Mouse (Mus musculus) embryonic facial prominence, embryonic 14.5 days (tissue): ENCODE measurements around the gene Gm45717. TPM values are rescaled to one million over a fixed set of nuclear protein-coding genes. Genes with fewer than 3 reads are reported as not detected.

ENCODE experiments used
- ATAC-seq: fragments of 200-750 bp; cut with Nextera tagmentation; 2 replicates; pipeline ENCODE4 v1.8.0; 2017; ENCODE audit warnings: low read depth, moderate number of reproducible peaks, moderate TSS enrichment
- DNase-seq: peaks from one replicate; pipeline ENCODE4 v3.0.0-alpha.2; 2015; ENCODE audit warnings: low spot score
- H3K27ac ChIP-seq: fragments of 300-500 bp; sonication (generic); replicated peaks from 2 replicates; pipeline ENCODE4 v1.5.1; 2014; ENCODE audit warnings: low read depth, mild to moderate bottlenecking, low read length, moderate library complexity
- H3K27me3 ChIP-seq: fragments of 300-500 bp; sonication (generic); replicated peaks from 2 replicates; pipeline ENCODE4 v1.6.1; 2014; ENCODE audit warnings: low read length; ENCODE audit not compliant: control insufficient read depth, insufficient read depth
- H3K36me3 ChIP-seq: fragments of 300-500 bp; sonication (generic); 2 replicates; pipeline ENCODE4 v1.6.1; 2014; ENCODE audit warnings: low read length, mixed read lengths; ENCODE audit not compliant: control insufficient read depth, insufficient read depth
- H3K4me1 ChIP-seq: fragments of 300-500 bp; sonication (generic); 2 replicates; pipeline ENCODE4 v1.6.1; 2014; ENCODE audit warnings: antibody characterized with exemption, low read length; ENCODE audit not compliant: control insufficient read depth, insufficient read depth
- H3K4me2 ChIP-seq: fragments of 300-500 bp; sonication (generic); 2 replicates; pipeline ENCODE4 v1.6.1; 2014; ENCODE audit warnings: low read depth, mild to moderate bottlenecking, low read length, moderate library complexity, mixed read lengths
- H3K4me3 ChIP-seq: fragments of 300-500 bp; sonication (generic); 2 replicates; pipeline ENCODE4 v1.5.1; 2014; ENCODE audit warnings: low read depth, mild to moderate bottlenecking, low read length
- H3K9ac ChIP-seq: fragments of 300-500 bp; sonication (generic); 2 replicates; pipeline ENCODE4 v1.6.1; 2014; ENCODE audit warnings: low read depth, mild to moderate bottlenecking, low read length, moderate library complexity, mixed read lengths
- H3K9me3 ChIP-seq: fragments of 300-500 bp; sonication (generic); 2 replicates; pipeline ENCODE4 v1.6.1; 2016; ENCODE audit warnings: low read length; ENCODE audit not compliant: control insufficient read depth
- whole genome bisulfite sequencing: fragments of 180-500 bp; shearing (Covaris S2); extraction: QIAGEN DNeasy Blood & Tissue Kit; methylation state at CpG from one replicate; pipeline ENCODE4 v1.1.7; 2014; 5-methylcytosine and 5-hydroxymethylcytosine counted together
- polyA plus RNA-seq: library from polyadenylated mRNA; unstranded; fragments of >200 nt; fragmentation: Nextera tagmentation; extraction: Ambion mirVana; gene quantifications from 2 replicates; pipeline ENCODE4 v1.2.1, GENCODE M21; 2014

Gm45717 gene
- polyA plus RNA-seq, 1 experiment from 2014 or later = not detected

DNA sequence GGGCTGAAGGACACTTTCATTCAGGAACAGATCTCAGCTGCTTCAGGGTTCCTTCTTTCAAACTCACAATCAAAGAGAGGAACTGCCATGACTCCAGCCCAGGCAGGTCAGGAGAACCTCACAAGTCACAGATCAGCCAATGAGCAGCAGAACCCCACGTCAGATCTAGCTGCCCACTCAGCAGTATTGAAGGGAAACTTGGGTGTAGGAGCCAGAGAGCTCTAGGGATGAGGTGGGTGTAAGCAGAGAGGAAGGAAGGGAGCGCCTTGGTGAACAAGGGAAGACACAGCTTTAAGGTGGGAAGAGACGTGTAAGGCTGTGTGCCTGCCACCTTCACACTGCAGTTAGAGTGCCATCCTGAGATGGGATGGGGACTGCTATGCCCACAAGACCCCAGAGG is 43.4 kb downstream of the Gm45717 start:
- H3K27ac ChIP-seq = no peak overlapping the region
- H3K4me3 ChIP-seq = no peak overlapping the region
- WGBS = 60% methylated on average over 3 of the region's 3 CpGs
- no peaks in the 10 kb centered on the region for H3K4me1 ChIP-seq
- no peaks in the 10 kb centered on the region for H3K36me3 ChIP-seq
- no peak overlapping the region for H3K9ac ChIP-seq
- H3K4me2 ChIP-seq = no peak overlapping the region
- H3K9me3 ChIP-seq = no peaks in the 10 kb centered on the region
- H3K27me3 ChIP-seq = no peaks in the 10 kb centered on the region
- DNase-seq (no peak), ATAC-seq (no peak)

DNA sequence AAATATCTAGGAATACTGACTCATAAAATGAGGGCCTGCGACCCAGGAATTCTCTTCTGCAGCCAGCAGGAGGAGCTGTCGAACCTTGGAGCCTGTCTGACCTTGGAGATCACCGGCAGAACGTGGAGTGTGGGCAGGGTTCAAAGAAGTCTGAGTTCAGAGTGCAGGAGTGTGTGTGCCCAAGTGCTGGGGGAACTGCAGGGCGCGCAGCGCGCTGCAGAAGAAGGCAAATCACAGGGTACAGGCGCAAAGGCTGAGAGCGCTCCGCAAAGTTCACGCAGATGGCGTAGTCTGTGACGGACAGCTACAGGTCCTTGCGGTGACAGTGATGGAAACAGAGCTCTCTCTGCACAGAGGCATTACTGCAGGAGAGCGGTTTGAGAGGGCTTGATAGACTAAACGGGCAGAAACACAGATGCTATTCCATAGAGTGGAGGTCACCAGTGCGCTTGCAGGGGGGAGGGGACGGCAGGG is 47.1 kb downstream of the Gm45717 start:
- peak overlapping the region; percentile 89 for H3K4me2 ChIP-seq
- H3K9ac ChIP-seq = peak overlapping the region; percentile 55; the same call in 1 of the 2 replicates
- no peaks in the 10 kb centered on the region for H3K36me3 ChIP-seq
- H3K27me3 ChIP-seq = no peaks in the 10 kb centered on the region
- no peaks in the 10 kb centered on the region for H3K9me3 ChIP-seq
- WGBS = 3% methylated on average over 19 of the region's 19 CpGs
- peak overlapping the region; percentile 44 for H3K4me3 ChIP-seq
- DNase-seq (peak; percentile 85), ATAC-seq (peak; percentile 82)
- H3K27ac ChIP-seq = no peak overlapping the region
- no peaks in the 10 kb centered on the region for H3K4me1 ChIP-seq

DNA sequence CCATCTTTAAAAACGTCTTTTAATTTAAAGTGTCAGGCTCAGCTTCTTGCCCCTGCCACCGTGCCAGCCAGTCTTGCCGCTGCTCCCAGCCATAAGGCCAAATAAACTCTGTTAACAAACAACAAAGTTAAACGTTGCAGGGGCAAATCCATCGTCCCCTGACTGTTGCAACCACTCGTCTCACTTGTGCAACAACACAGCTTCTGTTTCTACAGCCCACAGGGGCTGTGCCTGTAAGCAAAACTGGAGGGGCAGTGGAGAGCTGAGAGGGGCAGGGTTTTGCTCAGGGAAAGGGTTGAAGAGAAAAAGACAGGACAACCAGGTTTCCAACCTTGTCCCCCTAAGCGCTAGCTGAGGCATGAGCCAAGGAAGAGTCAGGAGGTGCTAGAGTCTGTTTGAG is 47.6 kb downstream of the Gm45717 start:
- peak overlapping the region; percentile 89; the same call in 1 of the 2 replicates for H3K4me2 ChIP-seq

DNA sequence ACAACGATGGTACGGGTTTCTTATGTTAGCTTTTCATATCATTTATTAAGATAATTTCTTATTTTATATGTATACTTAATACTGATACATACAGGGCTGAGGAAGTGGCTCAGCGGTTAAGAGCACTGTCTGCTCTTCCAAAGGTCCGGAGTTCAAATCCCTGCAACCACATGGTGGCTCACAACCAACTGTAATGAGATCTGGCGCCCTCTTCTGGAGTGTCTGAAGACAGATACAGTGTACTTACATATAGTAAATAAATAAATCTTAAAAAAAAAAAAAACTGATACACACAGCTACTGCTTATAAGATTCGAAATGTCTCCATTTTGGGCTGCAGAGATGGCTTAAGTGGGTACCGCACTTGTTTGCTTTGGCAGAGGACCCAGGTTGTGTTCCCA is 48.0 kb downstream of the Gm45717 start:
- Histone ChIP-seq H3K9me3 (no peaks in the 10 kb centered on the region), H3K27me3 (no peaks in the 10 kb centered on the region), H3K4me3 (no peak overlapping the region), H3K27ac (no peak overlapping the region), H3K36me3 (no peaks in the 10 kb centered on the region), H3K4me2 (no peak overlapping the region), H3K9ac (no peak overlapping the region), H3K4me1 (no peaks in the 10 kb centered on the region)
- 79% methylated on average over 7 of the region's 7 CpGs for WGBS
- ATAC-seq (no peak), DNase-seq (no peak)

More for the DNA sequence above, 47.6 kb downstream of the Gm45717 start:
- WGBS = 52% methylated on average over 7 of the region's 7 CpGs
- H3K36me3 ChIP-seq = no peaks in the 10 kb centered on the region
- ATAC-seq (no peak), DNase-seq (no peak)
- H3K4me1 ChIP-seq = no peaks in the 10 kb centered on the region
- no peaks in the 10 kb centered on the region for H3K9me3 ChIP-seq
- H3K9ac ChIP-seq = 0 out of 2 replicates have a peak overlapping the region, but pooled peaks have one; percentile 55
- no peaks in the 10 kb centered on the region for H3K27me3 ChIP-seq
- 0 out of 2 replicates have a peak overlapping the region, but pooled peaks have one; percentile 44 for H3K4me3 ChIP-seq
- no peak overlapping the region for H3K27ac ChIP-seq

DNA sequence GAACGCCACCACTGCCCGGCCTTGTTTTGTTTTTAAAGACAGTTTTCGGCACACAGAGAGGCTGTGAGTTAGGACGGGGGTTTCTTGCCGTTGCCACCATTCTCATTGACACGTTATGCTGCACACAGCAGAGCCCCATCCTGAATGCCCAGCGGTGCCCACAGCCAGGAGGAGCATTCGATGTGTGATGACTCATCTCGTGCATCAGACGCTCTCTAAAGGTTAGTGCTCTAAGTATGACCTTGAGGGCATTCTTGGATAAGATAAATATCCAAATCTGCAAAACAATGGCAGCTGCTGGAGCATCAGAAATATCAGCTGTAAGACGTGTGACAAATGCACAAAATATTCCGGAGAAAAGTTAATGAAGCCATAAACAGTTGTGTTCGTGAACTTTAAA is 48.6 kb downstream of the Gm45717 start:
- 79% methylated on average over 13 of the region's 13 CpGs for WGBS
- DNase-seq = no peak
- H3K9me3 ChIP-seq = no peaks in the 10 kb centered on the region

DNA sequence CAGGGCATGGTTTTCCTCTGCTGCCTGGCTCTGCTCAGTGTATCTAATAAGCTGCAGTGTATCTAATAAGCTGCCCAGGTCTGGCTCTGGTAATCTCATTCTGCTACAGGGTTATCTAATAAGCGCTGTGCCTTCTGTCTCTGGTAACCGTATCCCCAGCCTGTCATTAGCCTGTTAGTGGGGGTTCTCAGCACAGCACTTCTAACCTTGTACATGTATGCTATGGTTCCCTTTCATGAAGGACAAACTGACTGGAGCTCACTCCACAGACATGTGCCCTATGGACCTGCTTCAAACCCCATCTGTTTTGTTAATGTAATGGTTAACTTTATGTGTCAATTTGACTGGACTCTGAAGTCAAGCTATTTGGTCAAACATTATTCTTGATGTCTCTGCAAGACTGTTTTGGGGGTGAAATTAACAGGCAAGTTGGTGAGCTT is 50.1 kb downstream of the Gm45717 start:
- H3K27ac ChIP-seq = no peak overlapping the region
- no peak overlapping the region for H3K4me2 ChIP-seq
- DNase-seq (no peak), ATAC-seq (no peak)
- 73% methylated on average over 2 of the region's 2 CpGs for WGBS
- H3K36me3 ChIP-seq = no peaks in the 10 kb centered on the region
- no peaks in the 10 kb centered on the region for H3K27me3 ChIP-seq
- no peak overlapping the region for H3K9ac ChIP-seq
- no peaks in the 10 kb centered on the region for H3K4me1 ChIP-seq
- H3K4me3 ChIP-seq = no peak overlapping the region
- H3K9me3 ChIP-seq = no peaks in the 10 kb centered on the region

More for the DNA sequence above, 48.6 kb downstream of the Gm45717 start:
- H3K27me3 ChIP-seq = no peaks in the 10 kb centered on the region
- ATAC-seq = no peak
- no peaks in the 10 kb centered on the region for H3K36me3 ChIP-seq
- H3K9ac ChIP-seq = no peak overlapping the region
- H3K27ac ChIP-seq = no peak overlapping the region
- H3K4me3 ChIP-seq = no peak overlapping the region
- no peaks in the 10 kb centered on the region for H3K4me1 ChIP-seq
- no peak overlapping the region for H3K4me2 ChIP-seq

DNA sequence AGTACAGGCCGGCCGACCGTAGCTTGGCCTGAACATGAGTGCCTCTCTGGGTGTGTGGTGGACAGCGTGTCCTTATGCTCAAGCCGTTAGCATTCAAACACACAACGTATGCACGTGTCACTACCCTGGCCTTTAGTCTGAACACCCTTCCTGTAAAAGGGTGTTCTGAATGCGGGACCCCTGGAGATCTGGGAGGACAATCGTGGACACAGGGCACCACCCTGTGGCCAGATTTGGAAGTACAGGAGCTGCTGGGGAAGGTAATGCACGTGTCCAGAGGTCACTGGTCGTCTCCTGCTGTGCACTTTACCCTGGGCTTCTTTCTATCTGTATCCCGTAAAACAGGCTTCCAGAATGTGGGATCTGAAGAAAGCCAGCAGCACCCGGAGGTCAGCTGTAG is 52.5 kb downstream of the Gm45717 start:
- no peaks in the 10 kb centered on the region for H3K27me3 ChIP-seq
- ATAC-seq (peak; percentile 31), DNase-seq (peak; percentile 60)
- no peaks in the 10 kb centered on the region for H3K9me3 ChIP-seq
- H3K9ac ChIP-seq = no peak overlapping the region; the same call in 1 of the 2 replicates
- H3K4me1 ChIP-seq = no peaks in the 10 kb centered on the region
- H3K27ac ChIP-seq = no peak overlapping the region
- H3K4me3 ChIP-seq = no peak overlapping the region
- no peak overlapping the region for H3K4me2 ChIP-seq
- WGBS = 19% methylated on average over 13 of the region's 13 CpGs
- peaks cover 13% of the 10 kb centered on the region for H3K36me3 ChIP-seq

DNA sequence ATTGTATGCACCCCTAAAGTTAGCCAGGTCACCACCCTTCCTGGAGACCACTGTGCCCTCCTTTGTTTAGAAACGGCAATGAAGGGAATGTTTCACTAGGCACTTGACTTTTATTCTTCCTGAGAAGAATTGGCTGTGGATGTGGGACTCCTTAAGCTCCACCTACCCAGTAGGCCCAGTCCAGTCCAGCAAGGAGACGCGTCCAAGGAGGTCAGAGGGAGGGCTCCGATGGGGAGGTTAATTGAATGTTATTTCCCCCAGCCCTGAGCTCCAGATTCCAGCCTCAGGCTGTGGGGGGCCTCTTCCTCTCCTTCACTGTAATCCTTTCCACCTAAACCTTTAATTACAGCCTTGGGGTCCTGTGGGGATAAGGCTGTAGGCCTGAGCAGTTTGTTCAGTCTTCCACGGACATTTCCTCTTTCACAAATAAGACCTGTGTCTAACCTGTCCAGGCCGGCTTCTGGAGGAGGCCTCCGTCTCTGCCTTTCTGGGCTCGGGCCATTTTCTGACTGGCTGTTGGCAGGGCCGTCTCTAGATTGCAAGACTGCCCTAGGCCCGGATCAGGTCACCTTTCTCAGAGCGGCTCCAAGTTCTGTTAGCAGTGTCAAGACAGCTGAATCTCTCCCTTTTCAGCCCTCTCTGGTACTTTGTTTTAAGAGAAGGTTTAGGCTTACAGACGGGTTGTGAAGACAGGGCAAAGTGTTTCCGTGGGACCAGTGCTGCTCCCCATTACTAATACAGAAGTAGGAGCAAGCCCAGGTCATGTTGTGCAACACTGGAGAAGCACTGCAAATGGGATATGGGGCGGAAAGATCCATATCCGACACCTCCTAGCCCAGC is 53.5 kb downstream of the Gm45717 start:
- Histone ChIP-seq H3K9ac (peak overlapping the region; percentile 48), H3K4me2 (no peak overlapping the region), H3K4me1 (no peaks in the 10 kb centered on the region), H3K9me3 (no peaks in the 10 kb centered on the region), H3K4me3 (no peak overlapping the region), H3K36me3 (peaks cover 22% of the 10 kb centered on the region), H3K27me3 (no peaks in the 10 kb centered on the region), H3K27ac (no peak overlapping the region)
- DNase-seq (peak; percentile 30), ATAC-seq (peak; percentile 59; the same call in 1 of the 2 replicates)
- 55% methylated on average over 15 of the region's 15 CpGs for WGBS
